Mouse (Mus musculus): ENCODE data around the gene Mroh2b. TPM values are rescaled to one million over a fixed set of nuclear protein-coding genes. Genes with fewer than 3 reads are reported as not detected.

Mroh2b gene
- total and polyA plus RNA-seq, 2 experiments from 2014 or later = not detected

GRCm38 (mm10) chr15:5009644-5010107, 111.1 kb downstream of the Mroh2b start:
- no peaks in the 10 kb centered on the region for H3K36me3 ChIP-seq (ENCODE audit: insufficient read depth)
- WGBS = 86% methylated on average over 11 of the region's 11 CpGs
- H3K4me1 ChIP-seq (ENCODE audit: insufficient read depth) = no peaks in the 10 kb centered on the region
- ATAC-seq = no peak
- H3K4me2 ChIP-seq (ENCODE audit: low read depth) = no peak overlapping the region
- no peak for DNase-seq
- H3K27me3 ChIP-seq (ENCODE audit: insufficient read depth, low read length) = no peaks in the 10 kb centered on the region
- no peak overlapping the region for H3K27ac ChIP-seq (ENCODE audit: low read depth, low read length)
- no peaks in the 10 kb centered on the region for H3K9me3 ChIP-seq (ENCODE audit: low read length)
- H3K9ac ChIP-seq = no peak overlapping the region
- no peak overlapping the region for H3K4me3 ChIP-seq (ENCODE audit: low read depth, low read length)
- no peak for TF ChIP-seq CTCF (IDR thresholded peaks at IDR 0.05; ENCODE audit: low read depth)

Other genes starting within 250 kb of the Mroh2b start
- gene C6, start 171.6 kb upstream of the Mroh2b start, total RNA-seq (2014; rRNA removed) = 0.24 and 0.38 TPM in 2 replicates
- gene C6, start 171.6 kb upstream of the Mroh2b start, polyA plus RNA-seq (2015; fragmentation: Nextera tagmentation; extraction: Ambion mirVana) = 0.05 and 0.08 TPM in 2 replicates
- 0.05 TPM in 1 of 2 replicates, not detected in the other for gene C7, start 165.0 kb downstream of the Mroh2b start, total RNA-seq (2014; rRNA removed)
- 0.06 and 0.11 TPM in 2 replicates for gene C7, start 165.0 kb downstream of the Mroh2b start, polyA plus RNA-seq (2015; fragmentation: Nextera tagmentation; extraction: Ambion mirVana)
- 0.29 and 0.54 TPM in 2 replicates for gene Card6, start 209.8 kb downstream of the Mroh2b start, total RNA-seq (2014; rRNA removed)
- 0.08 and 0.41 TPM in 2 replicates for gene Card6, start 209.8 kb downstream of the Mroh2b start, polyA plus RNA-seq (2015; fragmentation: Nextera tagmentation; extraction: Ambion mirVana)
- 272 and 533 TPM in 2 replicates for gene Rpl37, start 217.9 kb downstream of the Mroh2b start, total RNA-seq (2014; rRNA removed)
- 400 and 543 TPM in 2 replicates for gene Rpl37, start 217.9 kb downstream of the Mroh2b start, polyA plus RNA-seq (2015; fragmentation: Nextera tagmentation; extraction: Ambion mirVana)
- gene Prkaa1, start 245.1 kb downstream of the Mroh2b start, total RNA-seq (2014; rRNA removed) = 19.7 and 24.1 TPM in 2 replicates
- gene Prkaa1, start 245.1 kb downstream of the Mroh2b start, polyA plus RNA-seq (2015; fragmentation: Nextera tagmentation; extraction: Ambion mirVana) = 7.7 and 10.8 TPM in 2 replicates

All from forebrain, postnatal 0 days (tissue).